Mouse (Mus musculus) forelimb bud, embryonic 11.5 days (tissue): ENCODE measurements at regions not wholly inside any gene's neighbourhood (a gene's known extent, or its start where the extent isn't known, plus 50 kb on each side); places are given as distances from the start of the nearest gene placed in this dataset.
A peak's percentile ranks its signal among the peaks of the same experiment; 100 is the strongest.
"Not testable (repeated sequence)": the region's sequence is repeated elsewhere in the genome, so short reads cannot be mapped to it uniquely, and the experiment has no call there.

Experiments used
- DNase-seq: peaks from one replicate; pipeline ENCODE4 v3.0.0-alpha.2; 2012; ENCODE audit warnings: low read depth, low spot score

DNA sequence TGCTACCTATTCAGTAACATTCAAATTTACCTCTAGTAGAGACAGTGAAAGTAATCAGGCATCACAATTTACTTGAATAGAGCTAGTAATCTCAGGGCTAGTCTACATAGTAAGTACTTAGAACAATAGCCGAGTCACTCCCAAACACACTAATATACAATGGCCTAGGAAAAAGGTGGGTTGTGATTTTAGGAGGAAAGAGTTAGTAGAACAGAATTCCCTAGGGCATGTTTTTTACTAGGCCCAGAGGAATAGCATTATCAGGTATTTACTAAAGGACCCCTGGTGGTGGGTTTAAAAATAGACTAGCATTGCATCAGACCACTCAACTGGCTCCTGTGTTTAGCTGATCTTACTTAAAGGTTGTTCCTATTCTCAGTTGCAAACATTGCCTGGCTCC, 535.8 kb downstream of the Mat2b start:
- not testable (repeated sequence) for DNase-seq

DNA sequence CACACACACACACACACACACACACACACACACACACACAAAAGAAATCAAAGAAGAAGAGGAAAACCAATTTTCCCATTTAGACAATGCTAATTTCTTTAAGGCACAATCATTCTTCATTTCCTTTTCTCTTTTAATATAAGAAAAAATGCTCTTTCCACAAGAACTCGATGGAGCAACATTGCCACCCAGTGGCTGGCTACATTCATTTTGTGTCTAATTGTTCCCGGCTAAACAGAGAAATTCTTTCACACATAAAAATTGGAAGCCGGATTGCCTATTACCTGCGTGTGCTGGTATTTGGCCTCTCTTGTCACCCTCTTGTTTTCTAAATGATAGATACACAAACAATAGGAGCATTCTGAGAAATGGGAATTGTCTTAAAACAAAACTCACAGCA, 545.7 kb downstream of the Mat2b start:
- peak; percentile 53 for DNase-seq

DNA sequence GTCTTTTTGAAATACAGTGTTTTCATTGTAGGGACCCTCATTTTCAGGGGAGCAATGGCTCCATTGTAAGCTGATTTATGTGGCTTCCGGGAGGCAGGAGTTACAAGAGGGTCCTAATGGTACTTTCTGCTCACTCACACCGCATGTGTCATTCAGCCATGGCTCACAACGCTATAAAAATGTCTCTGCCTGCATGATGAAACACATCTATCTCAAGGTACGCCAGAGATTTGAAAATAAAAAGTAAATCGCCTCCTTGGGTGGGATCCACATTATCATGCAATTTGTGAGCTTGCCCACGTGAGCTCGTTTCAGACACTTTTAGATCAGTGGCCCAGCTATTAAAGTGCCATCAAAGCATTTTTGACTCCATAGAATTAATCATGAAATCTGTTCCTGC, 557.2 kb downstream of the Mat2b start:
- DNase-seq: peak; percentile 16

DNA sequence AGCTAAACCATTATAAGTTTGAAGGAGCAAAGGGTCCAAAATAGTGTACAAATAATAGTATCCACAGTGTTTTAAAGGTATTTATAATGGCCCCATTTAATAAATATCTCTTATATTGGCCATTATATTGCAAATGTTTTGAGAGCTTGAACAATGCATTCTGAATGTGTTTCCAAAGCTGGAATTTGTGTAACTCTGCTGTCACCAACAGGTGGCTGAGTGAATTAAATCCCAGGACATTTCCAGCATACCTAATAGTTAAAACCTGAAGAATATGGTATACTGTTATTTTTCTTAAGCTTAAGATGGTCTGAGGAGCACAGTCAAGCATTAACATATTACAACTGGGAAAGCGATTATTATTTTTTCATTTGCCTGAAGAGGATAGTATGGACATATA, 592.4 kb downstream of the Mat2b start:
- DNase-seq: no peak

DNA sequence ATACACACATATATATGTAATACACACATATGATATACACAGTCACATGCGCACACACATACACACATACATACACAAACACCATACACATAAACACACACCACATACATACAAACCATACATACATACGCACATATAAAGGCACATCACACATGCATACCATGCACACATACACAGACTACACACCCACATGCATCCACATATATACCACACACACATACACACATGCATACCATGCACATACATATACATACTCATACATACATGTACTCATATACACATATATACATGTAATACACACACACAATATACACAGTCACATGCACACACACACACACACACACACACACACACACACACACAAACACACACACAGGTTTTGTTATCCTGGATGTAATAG, 620.7 kb downstream of the Mat2b start:
- no peak for DNase-seq

- DNase-seq: no peak
Measured at GRCm38 (mm10) chr11:40050503-40050902, 644.5 kb downstream of the Mat2b start.

DNA sequence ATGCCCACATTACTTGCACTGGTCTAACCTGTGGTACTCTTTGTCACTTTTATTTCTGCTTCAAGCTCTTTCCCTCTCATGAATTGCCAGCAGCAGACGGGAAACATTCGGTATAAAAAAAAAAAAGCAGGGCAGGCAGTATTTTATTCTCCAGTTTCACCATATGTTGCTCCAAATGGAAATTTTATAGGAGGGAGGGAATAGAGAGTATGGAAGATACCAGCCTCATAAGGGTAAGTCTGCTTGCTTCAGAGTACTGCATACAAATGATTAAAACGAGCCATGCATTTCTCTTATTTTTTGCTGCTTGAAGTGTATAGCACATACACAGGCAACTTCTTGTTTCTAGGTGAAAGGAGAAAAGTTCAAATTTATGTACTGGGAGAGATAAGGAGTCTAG, 667.5 kb downstream of the Mat2b start:
- DNase-seq: no peak

DNA sequence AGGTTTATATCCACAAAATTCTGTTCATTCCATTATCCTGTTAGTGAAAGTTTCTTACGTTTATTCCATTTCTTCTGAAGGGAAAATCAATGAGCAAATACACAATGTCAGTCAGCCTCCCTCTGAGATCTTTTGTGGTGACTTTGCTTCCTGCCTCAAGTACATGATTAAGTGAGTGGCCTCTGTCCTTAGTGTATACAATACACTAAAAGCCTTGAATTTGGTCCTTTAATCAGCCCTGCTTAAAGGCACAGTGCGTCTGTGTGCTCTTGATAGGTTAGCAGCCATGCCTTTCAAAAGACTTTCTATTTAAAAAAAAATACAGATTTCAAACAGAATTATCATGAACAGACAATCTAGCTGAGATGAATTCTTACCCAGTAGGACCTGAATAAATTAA, 695.5 kb downstream of the Mat2b start:
- DNase-seq: no peak

- DNase-seq: peak; percentile 3
Measured at GRCm38 (mm10) chr11:39998612-39999011, 696.4 kb downstream of the Mat2b start.

DNA sequence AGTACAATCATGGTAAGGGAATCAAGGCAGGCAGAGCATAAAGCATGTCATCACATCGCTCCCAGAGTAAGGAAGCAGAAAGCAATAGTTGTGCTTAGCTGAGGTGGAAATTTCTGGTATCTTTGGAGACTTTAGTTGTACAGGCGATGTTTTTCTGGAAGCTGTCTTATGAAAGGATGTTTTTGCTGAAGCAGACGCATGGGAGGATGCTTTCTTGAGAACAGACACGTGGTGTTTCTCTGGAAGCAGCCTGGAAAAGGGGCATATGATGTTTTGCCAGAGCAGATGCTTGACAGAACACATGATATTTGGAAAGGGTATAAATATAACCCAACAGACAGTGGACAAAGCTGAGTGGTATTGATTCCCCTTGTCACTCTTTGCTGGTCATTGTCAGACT, 722.4 kb downstream of the Mat2b start:
- no peak for DNase-seq

GRCm38 (mm10) chr11:39963705-39964104, 731.3 kb downstream of the Mat2b start:
- no peak for DNase-seq

DNA sequence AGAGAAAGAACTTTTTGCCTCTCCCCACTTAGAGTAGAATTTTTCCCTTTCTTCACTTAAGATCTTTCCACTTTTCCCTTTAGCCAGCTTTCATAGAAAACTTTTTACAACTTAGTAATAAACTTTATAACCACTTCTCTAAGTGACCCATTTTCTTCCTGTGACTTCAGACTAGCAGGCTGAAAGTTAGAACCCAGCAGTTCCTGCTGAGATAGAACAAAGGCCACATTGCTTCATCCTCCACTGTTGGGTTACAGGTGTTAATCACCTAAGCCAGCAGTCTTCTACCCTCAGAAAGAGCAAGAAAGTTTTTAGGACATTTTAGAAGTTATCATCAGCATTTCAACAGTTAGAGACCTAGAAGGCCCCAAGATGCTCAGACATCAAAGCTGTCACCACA, 740.6 kb downstream of the Mat2b start:
- DNase-seq: no peak

- DNase-seq: no peak
Measured at GRCm38 (mm10) chr11:39944196-39944595, 750.8 kb downstream of the Mat2b start.

GRCm38 (mm10) chr11:39934216-39934615, 760.8 kb downstream of the Mat2b start:
- DNase-seq: no peak

DNA sequence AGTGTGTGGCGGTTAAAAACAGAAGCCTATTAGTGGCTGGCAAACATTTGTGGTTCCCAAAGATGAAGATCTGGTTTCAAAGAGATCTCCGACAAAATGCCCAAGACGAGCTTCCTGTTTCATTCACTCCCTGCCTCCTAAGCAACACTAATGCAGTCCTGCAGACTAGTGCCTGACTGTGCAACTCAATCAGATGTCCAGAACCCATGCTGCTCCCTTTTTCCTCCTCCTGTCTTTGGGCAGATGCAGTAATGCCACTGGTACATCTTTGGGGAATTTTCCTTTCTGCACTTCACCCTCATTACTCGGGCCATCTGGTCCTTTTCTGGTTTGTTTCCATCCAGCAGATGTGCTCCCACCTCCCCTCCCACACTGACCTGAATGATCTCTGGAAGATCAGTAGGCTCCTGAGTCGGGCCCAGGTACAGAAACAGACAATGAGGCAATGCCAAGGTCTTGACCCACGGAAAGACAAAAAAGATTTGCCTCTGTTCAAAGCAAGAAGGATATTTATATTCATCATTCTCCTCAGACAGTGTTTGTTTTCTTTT, 771.0 kb downstream of the Mat2b start:
- peak; percentile 16 for DNase-seq

DNA sequence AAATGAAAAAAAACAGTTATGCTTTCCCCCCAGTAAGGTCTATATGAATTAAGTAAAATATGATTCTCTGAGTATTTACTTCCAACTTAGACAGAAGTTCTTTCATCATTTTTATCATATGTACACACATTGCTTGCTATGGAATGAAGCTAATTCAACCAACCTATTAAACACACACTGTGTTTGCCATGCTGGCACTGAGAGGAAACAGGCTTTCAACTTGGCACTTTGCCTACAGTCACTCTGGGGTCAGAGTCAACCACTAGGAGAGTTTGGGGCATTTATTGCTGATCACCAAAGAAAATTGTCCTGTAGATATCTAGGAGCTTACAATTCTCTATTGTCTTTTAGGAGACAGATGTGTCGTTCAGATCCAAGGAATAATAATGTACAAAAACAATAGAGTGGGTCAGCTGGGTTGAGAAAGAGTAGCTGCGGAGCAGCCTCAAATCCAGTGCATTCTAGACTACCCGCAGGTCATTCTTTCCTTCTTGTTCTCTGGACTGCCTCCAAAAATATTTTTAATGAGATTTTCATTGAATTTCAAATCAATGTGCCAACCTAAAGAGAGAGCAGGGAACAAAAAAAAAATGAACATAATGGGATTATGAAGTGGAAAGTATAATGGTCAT, 777.2 kb downstream of the Mat2b start:
- DNase-seq: no peak

- DNase-seq: no peak
Measured at GRCm38 (mm10) chr11:39899644-39900225, 795.3 kb downstream of the Mat2b start.

DNA sequence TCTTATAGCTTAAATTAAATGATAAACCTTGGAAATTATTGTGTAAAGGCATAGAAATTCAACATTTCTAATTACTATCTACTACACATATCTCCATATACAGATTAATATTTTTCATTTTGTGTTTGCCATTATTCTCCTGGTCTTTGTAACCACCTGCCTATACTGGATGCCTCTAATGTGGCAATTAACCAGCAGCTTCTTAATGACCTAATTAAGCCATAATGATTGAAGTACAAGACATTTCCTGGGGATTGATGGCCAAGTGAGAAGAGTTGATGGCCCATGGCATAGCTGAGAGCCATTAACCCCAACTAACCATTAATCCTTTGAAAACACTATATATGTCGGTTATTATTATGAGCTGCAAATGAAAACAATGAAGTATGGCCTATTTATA, 811.7 kb downstream of the Mat2b start:
- DNase-seq: no peak

DNA sequence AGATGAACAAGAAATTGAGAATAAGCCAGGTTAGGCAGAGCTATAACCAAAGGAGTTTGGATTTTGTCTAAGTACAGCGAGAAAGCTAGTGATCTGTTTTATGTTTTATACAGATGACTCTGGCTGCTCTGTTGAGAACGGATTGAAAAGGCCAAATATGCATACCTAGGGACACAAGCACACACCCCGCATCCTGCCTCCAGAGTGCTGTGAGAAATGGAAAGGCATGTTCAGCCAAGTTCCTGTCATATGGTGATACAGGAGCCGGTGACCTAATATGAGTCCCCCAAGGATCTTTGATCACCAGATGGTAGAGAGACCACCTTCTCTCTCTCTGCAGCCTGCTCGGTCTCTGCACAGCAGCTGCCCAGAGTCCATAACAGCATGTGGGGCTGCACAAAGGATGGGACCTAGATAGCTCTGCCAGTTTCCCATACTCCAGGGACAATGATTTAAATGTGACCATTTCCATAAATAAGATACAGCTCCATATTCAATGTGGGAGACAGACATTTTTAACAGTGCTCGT, 826.5 kb downstream of the Mat2b start:
- no peak for DNase-seq
